Mouse (Mus musculus): ENCODE data around the gene Depdc5. TPM values are rescaled to one million over a fixed set of nuclear protein-coding genes. Genes with fewer than 3 reads are reported as not detected.
A peak's percentile ranks its signal among the peaks of the same experiment; 100 is the strongest.
"Not testable (repeated sequence)": the region's sequence is repeated elsewhere in the genome, so short reads cannot be mapped to it uniquely, and the experiment has no call there.

Depdc5 gene
- total and polyA plus RNA-seq, 3 experiments = 5.4 to 52.4 (median 27.2) TPM

- Histone ChIP-seq H3K4me1 (ENCODE audit: insufficient read depth, low read depth, low read length) (peaks cover 43% of the 10 kb centered on the region), H3K4me3 (ENCODE audit: low read depth, low read length) (no peak overlapping the region), H3K9me3 (replicated peaks) (no peaks in the 10 kb centered on the region), H3K36me3 (replicated peaks) (peaks cover 61% of the 10 kb centered on the region), H3K27me3 (ENCODE audit: insufficient read depth, low read length) (no peaks in the 10 kb centered on the region)
- DNase-seq (ENCODE audit: low spot score) = no peak
- no peak for ATAC-seq (ENCODE audit: extremely low read depth, insufficient number of reproducible peaks, low FRiP score, poor library complexity, severe bottlenecking)
- TF ChIP-seq GATA1 (IDR thresholded peaks at IDR 0.05; ENCODE audit: borderline replicate concordance, low read length) = no peak
- no peak for TF ChIP-seq GATA2 (IDR thresholded peaks at IDR 0.05; ENCODE audit: borderline replicate concordance, low read depth, low read length)
- no peak for TF ChIP-seq CTCF (IDR thresholded peaks at IDR 0.05; ENCODE audit: low read depth, low read length)
- TF ChIP-seq TAL1 (conservative IDR thresholded peaks at IDR 0.05; ENCODE audit: low read depth, low read length) = no peak
- no peak for TF ChIP-seq POLR2AphosphoS5 (IDR thresholded peaks at IDR 0.05; ENCODE audit: insufficient replicate concordance, low read depth, low read length)
Observed at GRCm38 (mm10) chr5:33023337-33023736, 159.8 kb downstream of the Depdc5 start.

- H3K36me3 ChIP-seq (replicated peaks) = peaks cover 73% of the 10 kb centered on the region
- TF ChIP-seq GATA2 (IDR thresholded peaks at IDR 0.05; ENCODE audit: borderline replicate concordance, low read depth, low read length) = no peak
- no peak for TF ChIP-seq TAL1 (conservative IDR thresholded peaks at IDR 0.05; ENCODE audit: low read depth, low read length)
- no peak for TF ChIP-seq GATA1 (IDR thresholded peaks at IDR 0.05; ENCODE audit: borderline replicate concordance, low read length)
- no peak for TF ChIP-seq POLR2AphosphoS5 (IDR thresholded peaks at IDR 0.05; ENCODE audit: insufficient replicate concordance, low read depth, low read length)
- TF ChIP-seq CTCF (IDR thresholded peaks at IDR 0.05; ENCODE audit: low read depth, low read length) = no peak
- no peak overlapping the region for H3K4me3 ChIP-seq (ENCODE audit: low read depth, low read length)
- no peaks in the 10 kb centered on the region for H3K27me3 ChIP-seq (ENCODE audit: insufficient read depth, low read length)
- H3K4me1 ChIP-seq (ENCODE audit: insufficient read depth, low read depth, low read length) = peaks cover 42% of the 10 kb centered on the region
- no peak for DNase-seq (ENCODE audit: low spot score)
- no peaks in the 10 kb centered on the region for H3K9me3 ChIP-seq (replicated peaks)
- ATAC-seq (ENCODE audit: extremely low read depth, insufficient number of reproducible peaks, low FRiP score, poor library complexity, severe bottlenecking) = peak; percentile 40; the same call in 1 of the 2 replicates
Observed at GRCm38 (mm10) chr5:33024474-33024873, 161.0 kb downstream of the Depdc5 start.

- TF ChIP-seq POLR2AphosphoS5 (IDR thresholded peaks at IDR 0.05; ENCODE audit: insufficient replicate concordance, low read depth, low read length) (no peak), CTCF (IDR thresholded peaks at IDR 0.05; ENCODE audit: low read depth, low read length) (no peak), GATA1 (IDR thresholded peaks at IDR 0.05; ENCODE audit: borderline replicate concordance, low read length) (no peak), TAL1 (conservative IDR thresholded peaks at IDR 0.05; ENCODE audit: low read depth, low read length) (no peak), GATA2 (IDR thresholded peaks at IDR 0.05; ENCODE audit: borderline replicate concordance, low read depth, low read length) (no peak)
- no peaks in the 10 kb centered on the region for H3K27me3 ChIP-seq (ENCODE audit: insufficient read depth, low read length)
- DNase-seq (ENCODE audit: low spot score) (no peak), ATAC-seq (ENCODE audit: extremely low read depth, insufficient number of reproducible peaks, low FRiP score, poor library complexity, severe bottlenecking) (no peak)
- no peaks in the 10 kb centered on the region for H3K9me3 ChIP-seq (replicated peaks)
- peaks cover 26% of the 10 kb centered on the region for H3K4me1 ChIP-seq (ENCODE audit: insufficient read depth, low read depth, low read length)
- H3K36me3 ChIP-seq (replicated peaks) = peaks cover 51% of the 10 kb centered on the region
- no peak overlapping the region for H3K4me3 ChIP-seq (ENCODE audit: low read depth, low read length)
Observed at GRCm38 (mm10) chr5:33028656-33029055, 165.2 kb downstream of the Depdc5 start.

- Histone ChIP-seq H3K4me1 (ENCODE audit: insufficient read depth, low read depth, low read length) (peaks cover 18% of the 10 kb centered on the region), H3K36me3 (replicated peaks) (peaks cover 32% of the 10 kb centered on the region), H3K27me3 (ENCODE audit: insufficient read depth, low read length) (no peaks in the 10 kb centered on the region), H3K9me3 (replicated peaks) (no peaks in the 10 kb centered on the region), H3K4me3 (ENCODE audit: low read depth, low read length) (no peak overlapping the region)
- no peak for DNase-seq (ENCODE audit: low spot score)
- TF ChIP-seq TAL1 (conservative IDR thresholded peaks at IDR 0.05; ENCODE audit: low read depth, low read length) (no peak), GATA1 (IDR thresholded peaks at IDR 0.05; ENCODE audit: borderline replicate concordance, low read length) (no peak), POLR2AphosphoS5 (IDR thresholded peaks at IDR 0.05; ENCODE audit: insufficient replicate concordance, low read depth, low read length) (no peak), CTCF (IDR thresholded peaks at IDR 0.05; ENCODE audit: low read depth, low read length) (no peak), GATA2 (IDR thresholded peaks at IDR 0.05; ENCODE audit: borderline replicate concordance, low read depth, low read length) (no peak)
- no peak for ATAC-seq (ENCODE audit: extremely low read depth, insufficient number of reproducible peaks, low FRiP score, poor library complexity, severe bottlenecking)
Observed at GRCm38 (mm10) chr5:33030425-33031175, 167.1 kb downstream of the Depdc5 start.

GRCm38 (mm10) chr5:33032036-33032773, 168.7 kb downstream of the Depdc5 start:
- TF ChIP-seq TAL1 (conservative IDR thresholded peaks at IDR 0.05; ENCODE audit: low read depth, low read length) (no peak), POLR2AphosphoS5 (IDR thresholded peaks at IDR 0.05; ENCODE audit: insufficient replicate concordance, low read depth, low read length) (no peak), GATA1 (IDR thresholded peaks at IDR 0.05; ENCODE audit: borderline replicate concordance, low read length) (no peak), GATA2 (IDR thresholded peaks at IDR 0.05; ENCODE audit: borderline replicate concordance, low read depth, low read length) (no peak), CTCF (IDR thresholded peaks at IDR 0.05; ENCODE audit: low read depth, low read length) (no peak)
- peaks cover 23% of the 10 kb centered on the region for H3K36me3 ChIP-seq (replicated peaks)
- ATAC-seq (ENCODE audit: extremely low read depth, insufficient number of reproducible peaks, low FRiP score, poor library complexity, severe bottlenecking) (no peak), DNase-seq (ENCODE audit: low spot score) (no peak)
- H3K4me1 ChIP-seq (ENCODE audit: insufficient read depth, low read depth, low read length) = peaks cover 18% of the 10 kb centered on the region
- peaks cover 2% of the 10 kb centered on the region; the same call in 1 of the 2 replicates for H3K27me3 ChIP-seq (ENCODE audit: insufficient read depth, low read length)
- no peak overlapping the region for H3K4me3 ChIP-seq (ENCODE audit: low read depth, low read length)
- no peaks in the 10 kb centered on the region for H3K9me3 ChIP-seq (replicated peaks)

- Histone ChIP-seq H3K27me3 (ENCODE audit: insufficient read depth, low read length) (peaks cover 7% of the 10 kb centered on the region; the same call in 1 of the 2 replicates), H3K9me3 (replicated peaks) (no peaks in the 10 kb centered on the region), H3K4me1 (ENCODE audit: insufficient read depth, low read depth, low read length) (peaks cover 18% of the 10 kb centered on the region), H3K36me3 (replicated peaks) (peaks cover 19% of the 10 kb centered on the region), H3K4me3 (ENCODE audit: low read depth, low read length) (no peak overlapping the region)
- TF ChIP-seq GATA1 (IDR thresholded peaks at IDR 0.05; ENCODE audit: borderline replicate concordance, low read length) (no peak), CTCF (IDR thresholded peaks at IDR 0.05; ENCODE audit: low read depth, low read length) (peak; percentile 55)
- ATAC-seq (ENCODE audit: extremely low read depth, insufficient number of reproducible peaks, low FRiP score, poor library complexity, severe bottlenecking) = peak; percentile 49; the same call in 1 of the 2 replicates
- peak; percentile 82 for DNase-seq (ENCODE audit: low spot score)
Observed at GRCm38 (mm10) chr5:33033121-33033520, 169.6 kb downstream of the Depdc5 start.

GRCm38 (mm10) chr5:33033633-33034032, 170.1 kb downstream of the Depdc5 start:
- not testable (repeated sequence) for DNase-seq (ENCODE audit: low spot score); H3K9me3 ChIP-seq (replicated peaks); H3K4me3 ChIP-seq (ENCODE audit: low read depth, low read length); ATAC-seq (ENCODE audit: extremely low read depth, insufficient number of reproducible peaks, low FRiP score, poor library complexity, severe bottlenecking); H3K27me3 ChIP-seq (ENCODE audit: insufficient read depth, low read length)
- H3K4me1 ChIP-seq (ENCODE audit: insufficient read depth, low read depth, low read length) = peaks cover 18% of the 10 kb centered on the region
- peaks cover 14% of the 10 kb centered on the region for H3K36me3 ChIP-seq (replicated peaks)
